Mouse (Mus musculus): Measurements from ENCODE around the gene Ndufb6.

GRCm38 (mm10) chr4:40250984-40251383 lies 28.2 kb downstream of the Ndufb6 start:
- TF ChIP-seq GATA1 (IDR thresholded peaks at IDR 0.05; ENCODE audit: low read length), result no peak
- no peak for TF ChIP-seq TAL1 (IDR thresholded peaks at IDR 0.05; ENCODE audit: low read length)

Measured in erythroblast, embryonic 14.5 days (primary cell).